Mouse (Mus musculus) C2C12 (cell line): ENCODE data around the gene Dpep2nb. TPM values are rescaled to one million over a fixed set of nuclear protein-coding genes. Genes with fewer than 3 reads are reported as not detected.
"Not testable (repeated sequence)": the region's sequence is repeated elsewhere in the genome, so short reads cannot be mapped to it uniquely, and the experiment has no call there.

Experiments
- H3K27me3 ChIP-seq: one replicate; pipeline ENCODE4 v1.6.1; 2011; ENCODE audit not compliant: control insufficient read depth, insufficient read depth, insufficient read length
- H3K36me3 ChIP-seq: one replicate; pipeline ENCODE4 v1.6.1; 2011; ENCODE audit not compliant: control insufficient read depth, insufficient read depth
- H3K4me3 ChIP-seq: one replicate; pipeline ENCODE4 v1.5.1; 2011; ENCODE audit warnings: mild to moderate bottlenecking, control low read depth; ENCODE audit not compliant: poor library complexity, insufficient read depth, severe bottlenecking
- H3K79me2 ChIP-seq: one replicate; pipeline ENCODE4 v1.6.1; 2011; ENCODE audit not compliant: control insufficient read depth, insufficient read depth
- H3K79me3 ChIP-seq: one replicate; pipeline ENCODE4 v1.6.1; 2011; ENCODE audit warnings: low read depth, control low read depth
- H3ac ChIP-seq: one replicate; pipeline ENCODE3; 2011; ENCODE audit warnings: low read depth; ENCODE audit not compliant: control insufficient read depth, insufficient read length
- CEBPB ChIP-seq: IDR thresholded peaks from one replicate; pipeline ENCODE4 v1.6.1; 2011; ENCODE audit warnings: low read depth, mild to moderate bottlenecking, control low read depth, moderate library complexity
- CTCF ChIP-seq: IDR thresholded peaks from one replicate; pipeline ENCODE4 v1.5.1; 2011; ENCODE audit not compliant: control insufficient read depth, insufficient read depth, insufficient read length
- FOSL1 ChIP-seq: IDR thresholded peaks from one replicate; pipeline ENCODE4 v1.8.0; 2011; ENCODE audit warnings: mild to moderate bottlenecking, low read length; ENCODE audit not compliant: poor library complexity, insufficient read depth, severe bottlenecking
- MAX ChIP-seq: IDR thresholded peaks from one replicate; pipeline ENCODE4 v1.6.1; 2011; ENCODE audit warnings: mild to moderate bottlenecking, control low read depth
- MYOD1 ChIP-seq: IDR thresholded peaks from one replicate; pipeline ENCODE4 v1.6.1; 2011; ENCODE audit warnings: low read depth; ENCODE audit not compliant: control insufficient read depth, insufficient read length
- MYOG ChIP-seq: IDR thresholded peaks from one replicate; pipeline ENCODE4 v1.6.1; 2011; ENCODE audit not compliant: control insufficient read depth, insufficient read length; ENCODE audit errors: extremely low read depth
- USF1 ChIP-seq: IDR thresholded peaks from one replicate; pipeline ENCODE4 v1.6.1; 2011; ENCODE audit warnings: low read depth, mild to moderate bottlenecking, control low read depth, moderate library complexity
- polyA plus RNA-seq: library from polyadenylated mRNA; unstranded; fragments of >200 nt; fragmentation: generic; extraction: Trizol; gene quantifications from one replicate; pipeline ENCODE4 v1.2.1, GENCODE M21; 2012; ENCODE audit warnings: missing spikeins

Gene Dpep2nb
- polyA plus RNA-seq, 1 experiment: 0.05 TPM

GRCm38 (mm10) chr8:106039605-106040004 is 33.8 kb upstream of the Dpep2nb start:
- Histone ChIP-seq H3K79me3 (no peaks in the 10 kb centered on the region), H3K4me3 (no peak overlapping the region), H3ac (no peak overlapping the region), H3K79me2 (no peaks in the 10 kb centered on the region), H3K27me3 (no peaks in the 10 kb centered on the region), H3K36me3 (no peaks in the 10 kb centered on the region)
- TF ChIP-seq MAX: no peak
- no peak for TF ChIP-seq MYOD1
- no peak for TF ChIP-seq CEBPB
- TF ChIP-seq FOSL1: no peak
- no peak for TF ChIP-seq MYOG
- no peak for TF ChIP-seq CTCF
- TF ChIP-seq USF1: no peak

- Histone ChIP-seq H3K79me2 (no peaks in the 10 kb centered on the region), H3K27me3 (no peaks in the 10 kb centered on the region), H3ac (no peak overlapping the region), H3K36me3 (no peaks in the 10 kb centered on the region), H3K79me3 (no peaks in the 10 kb centered on the region), H3K4me3 (no peak overlapping the region)
- TF ChIP-seq MAX (no peak), FOSL1 (no peak), CEBPB (no peak), CTCF (no peak), MYOG (no peak), MYOD1 (no peak), USF1 (no peak)
Observed at GRCm38 (mm10) chr8:106038721-106039120, 32.9 kb upstream of the Dpep2nb start.

- H3K4me3 ChIP-seq: no peak overlapping the region
- no peaks in the 10 kb centered on the region for H3K36me3 ChIP-seq
- H3K27me3 ChIP-seq: no peaks in the 10 kb centered on the region
- no peaks in the 10 kb centered on the region for H3K79me3 ChIP-seq
- H3K79me2 ChIP-seq: no peaks in the 10 kb centered on the region
- H3ac ChIP-seq: no peak overlapping the region
- peak; percentile 81 for TF ChIP-seq CTCF
- TF ChIP-seq CEBPB: no peak
Observed at GRCm38 (mm10) chr8:106022483-106022882, 16.7 kb upstream of the Dpep2nb start.

- TF ChIP-seq MYOG (no peak), CEBPB (no peak), FOSL1 (no peak), CTCF (no peak), USF1 (no peak), MYOD1 (no peak), MAX (no peak)
- Histone ChIP-seq H3K79me2 (no peaks in the 10 kb centered on the region), H3K4me3 (no peak overlapping the region), H3K79me3 (no peaks in the 10 kb centered on the region), H3ac (no peak overlapping the region), H3K36me3 (peaks cover 15% of the 10 kb centered on the region), H3K27me3 (no peaks in the 10 kb centered on the region)
Observed at GRCm38 (mm10) chr8:106018039-106018438, 12.3 kb upstream of the Dpep2nb start.

GRCm38 (mm10) chr8:106017130-106017529 is 11.4 kb upstream of the Dpep2nb start:
- Histone ChIP-seq H3K79me3 (no peaks in the 10 kb centered on the region), H3ac (no peak overlapping the region), H3K27me3 (no peaks in the 10 kb centered on the region), H3K4me3 (no peak overlapping the region), H3K36me3 (peaks cover 15% of the 10 kb centered on the region), H3K79me2 (peaks cover 5% of the 10 kb centered on the region)
- no peak for TF ChIP-seq USF1

- Histone ChIP-seq H3ac (no peak overlapping the region), H3K36me3 (peaks cover 15% of the 10 kb centered on the region), H3K79me3 (peaks cover 2% of the 10 kb centered on the region), H3K79me2 (peaks cover 14% of the 10 kb centered on the region), H3K27me3 (no peaks in the 10 kb centered on the region), H3K4me3 (no peak overlapping the region)
- no peak for TF ChIP-seq MAX
- TF ChIP-seq FOSL1: no peak
- TF ChIP-seq MYOD1: no peak
- TF ChIP-seq CEBPB: no peak
- TF ChIP-seq MYOG: no peak
Observed at GRCm38 (mm10) chr8:106016284-106016683, 10.5 kb upstream of the Dpep2nb start.

- Histone ChIP-seq H3K79me2 (peaks cover 40% of the 10 kb centered on the region), H3K79me3 (peaks cover 12% of the 10 kb centered on the region), H3K36me3 (peaks cover 15% of the 10 kb centered on the region)
- not testable (repeated sequence) for H3K4me3 ChIP-seq, H3K27me3 ChIP-seq, H3ac ChIP-seq
Observed at GRCm38 (mm10) chr8:106012203-106012602, 6.4 kb upstream of the Dpep2nb start.
